Mouse (Mus musculus): ENCODE results near the gene Has1. TPM values are rescaled to one million over a fixed set of nuclear protein-coding genes. Genes with fewer than 3 reads are reported as not detected.

Gene Has1
- polyA plus RNA-seq, 1 experiment from 2014 or later: 0.34 TPM

DNA sequence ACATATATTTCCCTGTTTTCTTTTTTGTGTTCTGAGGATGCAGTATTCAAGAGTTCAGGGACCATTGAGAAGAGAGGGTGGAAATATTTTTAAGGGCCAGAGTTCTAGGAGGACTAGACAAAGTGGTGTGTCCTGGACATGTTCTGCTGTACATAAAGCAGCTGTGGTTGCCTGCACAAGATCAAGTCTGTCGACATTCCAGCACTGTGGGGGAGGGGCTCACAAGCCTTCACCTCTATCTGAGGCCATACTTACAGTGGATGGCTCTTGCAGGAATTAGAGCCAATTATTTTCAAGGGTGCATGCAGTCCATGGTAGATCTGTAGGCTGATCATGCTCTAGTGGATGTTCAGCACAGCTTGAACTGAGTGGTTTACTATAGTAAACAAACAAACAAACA is 20.1 kb downstream of the Has1 start:
- 2% methylated on average over 1 of the region's 1 CpGs for WGBS
- Histone ChIP-seq H3K4me1 (ENCODE audit: control insufficient read depth, insufficient read depth, low read length) (peaks cover 54% of the 10 kb centered on the region), H3K4me3 (ENCODE audit: low read length) (no peak overlapping the region), H3K9me3 (ENCODE audit: control insufficient read depth, low read length) (no peaks in the 10 kb centered on the region), H3K4me2 (ENCODE audit: low read depth, low read length) (no peak overlapping the region), H3K36me3 (ENCODE audit: control insufficient read depth, insufficient read depth, low read length) (no peaks in the 10 kb centered on the region), H3K27me3 (replicated peaks; ENCODE audit: control insufficient read depth, insufficient read depth, low read length) (no peaks in the 10 kb centered on the region), H3K9ac (ENCODE audit: low read depth, low read length) (no peak overlapping the region), H3K27ac (ENCODE audit: low read length) (no peak overlapping the region)
- no peak for ATAC-seq

DNA sequence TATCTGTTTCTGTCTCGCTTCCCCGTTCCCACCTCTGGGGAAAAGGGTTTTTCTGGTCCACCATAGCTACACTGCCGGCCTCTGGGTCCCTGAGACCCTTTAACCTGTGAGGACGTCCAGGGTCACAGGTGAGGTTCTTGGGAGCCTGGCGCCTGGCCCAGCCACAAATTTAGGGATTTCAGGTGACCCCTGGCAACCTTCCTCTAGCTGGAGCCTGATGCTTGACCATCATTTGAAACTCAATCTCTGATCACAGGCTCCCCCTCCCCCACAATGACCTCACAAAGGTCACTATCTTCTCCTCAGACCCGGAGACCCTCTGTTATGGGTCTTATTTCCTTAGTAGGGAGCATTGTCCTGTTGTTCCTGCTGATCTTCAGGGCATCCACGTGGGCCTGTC is 24.3 kb downstream of the Has1 start:
- 0 out of 2 replicates have a peak overlapping the region, but pooled peaks have one; percentile 83 for H3K9ac ChIP-seq (ENCODE audit: low read depth, low read length)
- 65% methylated on average over 7 of the region's 7 CpGs for WGBS
- no peak overlapping the region for H3K27ac ChIP-seq (ENCODE audit: low read length)
- H3K27me3 ChIP-seq (replicated peaks; ENCODE audit: control insufficient read depth, insufficient read depth, low read length): no peaks in the 10 kb centered on the region
- no peaks in the 10 kb centered on the region for H3K9me3 ChIP-seq (ENCODE audit: control insufficient read depth, low read length)
- H3K4me3 ChIP-seq (ENCODE audit: low read length): peak overlapping the region; percentile 73; the same call in 1 of the 2 replicates
- peaks cover 43% of the 10 kb centered on the region for H3K4me1 ChIP-seq (ENCODE audit: control insufficient read depth, insufficient read depth, low read length)
- no peaks in the 10 kb centered on the region for H3K36me3 ChIP-seq (ENCODE audit: control insufficient read depth, insufficient read depth, low read length)
- H3K4me2 ChIP-seq (ENCODE audit: low read depth, low read length): peak overlapping the region; percentile 79
- ATAC-seq: no peak

DNA sequence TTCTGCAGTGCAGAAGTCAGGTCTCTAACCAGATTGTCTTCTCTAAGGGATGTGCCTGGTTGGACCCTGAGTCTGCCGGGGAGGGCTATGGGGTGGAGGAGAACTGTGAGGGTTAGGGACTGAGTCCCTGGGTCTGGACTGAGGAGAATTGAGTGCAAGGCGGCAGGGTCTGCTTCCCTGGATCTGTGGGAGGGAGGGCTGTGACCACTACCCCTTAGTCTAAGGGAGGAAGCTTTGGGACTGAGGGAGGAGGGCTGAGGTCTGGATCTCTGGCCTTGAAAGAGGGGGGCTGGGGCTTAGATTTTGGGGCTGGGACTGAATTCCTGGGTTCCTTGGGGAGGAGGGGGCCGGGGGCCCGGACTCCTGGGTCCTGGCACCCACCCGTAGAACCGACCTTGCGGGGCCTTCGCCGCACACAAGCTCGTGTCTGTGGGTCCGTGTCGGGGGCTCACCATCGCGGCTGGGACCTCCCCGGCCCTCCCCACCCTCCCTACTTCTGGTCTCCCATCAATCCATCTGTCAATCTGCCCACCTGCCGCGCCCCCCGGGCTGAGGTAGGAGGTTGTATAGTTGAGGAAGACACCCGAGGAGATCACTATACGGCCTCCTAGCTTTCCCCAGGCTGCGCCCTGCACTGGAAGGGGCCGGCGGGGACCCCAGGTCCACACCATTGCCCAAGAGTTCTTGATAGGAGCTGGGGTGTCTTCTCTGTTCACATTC is 25.0 kb downstream of the Has1 start:
- Histone ChIP-seq H3K27ac (ENCODE audit: low read length) (peak overlapping the region; percentile 98), H3K4me1 (ENCODE audit: control insufficient read depth, insufficient read depth, low read length) (peaks cover 44% of the 10 kb centered on the region), H3K9ac (ENCODE audit: low read depth, low read length) (peak overlapping the region; percentile 83), H3K27me3 (replicated peaks; ENCODE audit: control insufficient read depth, insufficient read depth, low read length) (no peaks in the 10 kb centered on the region), H3K4me2 (ENCODE audit: low read depth, low read length) (peak overlapping the region; percentile 79), H3K9me3 (ENCODE audit: control insufficient read depth, low read length) (no peaks in the 10 kb centered on the region), H3K4me3 (ENCODE audit: low read length) (peak overlapping the region; percentile 73), H3K36me3 (ENCODE audit: control insufficient read depth, insufficient read depth, low read length) (no peaks in the 10 kb centered on the region)
- 47% methylated on average over 23 of the region's 23 CpGs for WGBS
- no peak for ATAC-seq

DNA sequence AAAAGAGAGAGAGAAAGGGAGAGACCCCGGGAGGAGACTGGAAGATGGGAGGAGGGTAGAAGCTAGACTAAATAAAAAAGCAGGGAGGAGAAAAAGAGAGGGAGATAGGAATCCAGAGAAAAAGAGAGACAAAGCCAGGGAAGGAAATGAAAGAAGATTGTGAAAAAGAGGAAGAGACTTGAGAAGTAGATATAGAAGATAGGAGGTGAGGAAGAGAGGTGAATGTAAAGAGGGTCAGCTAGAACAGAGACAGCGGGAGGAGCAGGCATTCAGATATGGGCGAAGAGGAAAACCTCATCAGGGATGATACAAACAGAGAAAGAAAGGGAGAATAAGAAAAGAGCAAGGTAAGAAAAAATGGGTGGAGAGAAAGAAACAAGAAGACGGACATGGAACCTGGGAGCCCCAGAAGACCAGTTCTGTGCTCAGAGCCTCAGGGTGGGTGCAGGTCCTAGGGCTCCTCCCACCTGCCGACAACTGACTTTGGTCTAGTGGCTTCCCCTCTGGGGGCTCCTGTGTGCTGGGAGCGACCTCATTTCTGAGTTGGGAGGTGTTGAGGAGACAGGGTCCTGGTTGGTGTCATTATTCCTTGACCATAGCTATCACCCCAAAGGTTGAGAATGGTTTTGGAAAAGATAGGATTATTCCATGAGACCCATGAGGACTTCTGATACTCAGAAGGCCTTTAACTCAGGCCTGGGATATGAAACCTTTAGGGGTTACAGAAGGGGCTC is 25.8 kb downstream of the Has1 start:
- no peak for ATAC-seq
- Histone ChIP-seq H3K9ac (ENCODE audit: low read depth, low read length) (peak overlapping the region; percentile 83), H3K36me3 (ENCODE audit: control insufficient read depth, insufficient read depth, low read length) (no peaks in the 10 kb centered on the region), H3K4me2 (ENCODE audit: low read depth, low read length) (peak overlapping the region; percentile 79), H3K4me1 (ENCODE audit: control insufficient read depth, insufficient read depth, low read length) (peaks cover 37% of the 10 kb centered on the region), H3K27me3 (replicated peaks; ENCODE audit: control insufficient read depth, insufficient read depth, low read length) (no peaks in the 10 kb centered on the region), H3K4me3 (ENCODE audit: low read length) (peak overlapping the region; percentile 73), H3K9me3 (ENCODE audit: control insufficient read depth, low read length) (no peaks in the 10 kb centered on the region), H3K27ac (ENCODE audit: low read length) (peak overlapping the region; percentile 98)
- WGBS: 10% methylated on average over 6 of the region's 6 CpGs

DNA sequence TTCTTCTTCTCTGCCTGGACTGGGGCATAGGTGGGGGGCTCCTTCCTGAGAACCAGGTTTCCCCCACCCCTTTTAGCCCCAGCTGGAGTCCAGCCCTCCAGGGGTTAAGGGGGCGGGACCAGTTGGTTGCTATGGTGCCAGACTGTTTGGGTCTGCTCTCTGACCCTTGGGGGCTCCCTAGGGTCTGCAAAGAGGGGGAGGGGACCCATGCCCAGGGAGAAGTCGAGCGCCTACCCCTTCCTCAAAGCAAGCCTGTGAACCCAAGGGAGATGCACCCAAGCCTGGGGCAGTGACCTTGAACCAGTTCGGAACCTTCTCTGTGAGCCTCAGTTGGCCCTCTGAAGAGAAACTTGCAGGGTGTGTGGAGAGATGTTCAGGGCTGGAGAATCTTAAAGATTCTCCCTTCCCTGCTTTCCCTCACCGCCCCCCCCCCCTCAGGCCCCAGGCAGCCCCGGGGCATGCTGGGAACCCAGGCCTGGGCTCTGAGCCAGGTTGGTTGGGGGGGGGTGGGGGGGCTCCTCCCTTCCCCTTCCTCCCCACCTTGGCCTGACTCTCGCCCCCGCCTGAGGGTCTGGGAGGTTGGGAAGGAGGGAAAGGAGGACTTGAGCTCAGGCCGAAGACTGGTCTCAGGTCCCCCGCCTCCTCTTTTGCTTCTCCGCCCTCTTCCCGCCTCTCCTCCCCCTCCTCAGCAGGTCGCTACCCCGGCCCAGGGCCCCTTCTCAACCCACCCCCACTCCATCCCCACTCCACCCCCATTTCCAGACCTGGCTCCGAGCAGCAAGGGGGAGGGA is 26.6 kb downstream of the Has1 start:
- H3K4me2 ChIP-seq (ENCODE audit: low read depth, low read length): peak overlapping the region; percentile 79
- no peaks in the 10 kb centered on the region for H3K9me3 ChIP-seq (ENCODE audit: control insufficient read depth, low read length)
- peak overlapping the region; percentile 73 for H3K4me3 ChIP-seq (ENCODE audit: low read length)
- no peaks in the 10 kb centered on the region for H3K36me3 ChIP-seq (ENCODE audit: control insufficient read depth, insufficient read depth, low read length)
- ATAC-seq: peak; percentile 50
- H3K9ac ChIP-seq (ENCODE audit: low read depth, low read length): peak overlapping the region; percentile 83
- H3K27ac ChIP-seq (ENCODE audit: low read length): peak overlapping the region; percentile 98
- no peaks in the 10 kb centered on the region for H3K27me3 ChIP-seq (replicated peaks; ENCODE audit: control insufficient read depth, insufficient read depth, low read length)
- WGBS: under 1% methylated on average over 9 of the region's 15 CpGs
- peaks cover 29% of the 10 kb centered on the region for H3K4me1 ChIP-seq (ENCODE audit: control insufficient read depth, insufficient read depth, low read length)

DNA sequence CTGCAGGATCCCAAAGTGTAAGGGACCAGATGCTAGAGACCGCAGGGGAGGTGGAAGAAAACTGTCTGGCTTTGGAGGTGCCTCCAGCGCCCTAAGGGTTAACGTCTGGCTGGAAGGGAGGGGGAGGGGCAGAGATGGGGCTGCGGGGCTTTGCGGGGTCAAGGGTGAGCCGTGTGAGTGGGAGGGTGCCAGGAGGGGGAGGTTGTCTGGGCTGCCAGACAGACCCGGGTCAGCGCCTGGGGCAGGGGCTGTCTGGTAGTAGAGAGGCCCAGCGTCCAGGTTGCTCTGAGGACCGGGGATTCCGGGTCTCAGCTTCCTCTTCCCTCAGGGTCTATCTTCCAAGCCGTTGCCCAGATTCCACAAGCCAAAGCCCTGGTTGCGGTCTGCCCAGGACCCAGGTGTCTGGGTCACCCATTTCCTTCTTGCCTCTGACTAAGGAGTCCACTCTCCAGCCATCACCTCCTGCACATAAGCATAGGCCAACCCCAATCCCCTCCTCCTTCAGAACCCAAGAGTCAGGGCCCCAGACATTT is 27.3 kb downstream of the Has1 start:
- H3K36me3 ChIP-seq (ENCODE audit: control insufficient read depth, insufficient read depth, low read length): no peaks in the 10 kb centered on the region
- H3K27ac ChIP-seq (ENCODE audit: low read length): peak overlapping the region; percentile 98
- peak; percentile 21 for ATAC-seq
- H3K4me1 ChIP-seq (ENCODE audit: control insufficient read depth, insufficient read depth, low read length): peaks cover 29% of the 10 kb centered on the region
- WGBS: under 1% methylated on average over 13 of the region's 13 CpGs
- no peaks in the 10 kb centered on the region for H3K9me3 ChIP-seq (ENCODE audit: control insufficient read depth, low read length)
- H3K4me3 ChIP-seq (ENCODE audit: low read length): peak overlapping the region; percentile 73
- H3K27me3 ChIP-seq (replicated peaks; ENCODE audit: control insufficient read depth, insufficient read depth, low read length): no peaks in the 10 kb centered on the region
- peak overlapping the region; percentile 79 for H3K4me2 ChIP-seq (ENCODE audit: low read depth, low read length)
- peak overlapping the region; percentile 83 for H3K9ac ChIP-seq (ENCODE audit: low read depth, low read length)

DNA sequence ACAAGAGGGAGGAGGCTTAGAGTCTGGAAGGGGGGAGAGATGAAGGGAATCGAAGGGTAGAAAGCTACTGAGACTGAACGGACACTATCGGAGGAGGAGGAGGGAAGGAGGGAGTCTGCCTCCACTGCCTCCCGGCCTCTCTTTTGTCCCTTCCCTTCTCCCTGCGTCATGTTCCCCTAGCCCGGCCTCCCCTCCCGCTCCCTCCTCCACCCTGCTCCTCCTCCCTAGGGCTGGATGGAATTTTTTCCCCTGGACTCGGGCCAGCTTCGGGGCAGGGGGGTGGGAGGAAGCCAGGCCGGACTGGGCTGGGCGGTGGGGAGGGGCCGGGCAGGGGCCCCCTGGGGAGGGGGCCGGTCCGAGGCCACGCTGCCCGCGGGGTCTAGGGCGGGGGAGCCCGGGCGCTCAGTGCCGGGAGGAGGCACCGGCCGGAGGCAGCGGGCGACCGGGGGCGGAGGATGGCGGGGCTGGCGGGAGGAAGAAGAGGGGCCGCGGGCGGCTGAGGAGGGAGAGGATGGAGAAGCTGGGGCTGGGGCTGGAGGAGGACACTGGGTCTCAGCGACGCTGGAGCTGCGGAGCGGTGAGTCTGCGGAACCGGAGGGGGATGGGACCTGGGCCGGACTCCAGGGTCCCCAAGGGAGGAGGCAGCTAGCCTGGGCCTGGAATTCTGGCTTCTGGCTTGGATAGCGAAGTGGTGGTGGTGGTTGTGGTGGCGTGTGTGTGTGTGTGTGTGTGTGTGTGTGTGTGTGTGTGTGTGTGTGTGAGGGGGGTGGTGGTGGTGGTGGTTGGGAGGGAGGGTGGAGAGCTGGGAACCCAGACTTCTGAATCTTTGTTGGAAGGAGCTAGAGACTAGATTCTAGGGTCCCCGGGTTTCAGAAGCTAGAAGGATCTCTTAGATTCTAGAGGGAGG is 28.0 kb downstream of the Has1 start, which contains the start of gene Spaca6:
Gene Spaca6 (plus strand): TSS at position 408 of the 907 bp plus-strand sequence.
- Histone ChIP-seq H3K36me3 (ENCODE audit: control insufficient read depth, insufficient read depth, low read length) (no peaks in the 10 kb centered on the region), H3K9me3 (ENCODE audit: control insufficient read depth, low read length) (no peaks in the 10 kb centered on the region), H3K4me3 (ENCODE audit: low read length) (peak within 1 kb of the TSS; percentile 73), H3K4me1 (ENCODE audit: control insufficient read depth, insufficient read depth, low read length) (peaks cover 29% of the 10 kb centered on the region), H3K27me3 (replicated peaks; ENCODE audit: control insufficient read depth, insufficient read depth, low read length) (no peaks in the 10 kb centered on the region), H3K4me2 (ENCODE audit: low read depth, low read length) (peak within 1 kb of the TSS; percentile 79), H3K27ac (ENCODE audit: low read length) (peak within 1 kb of the TSS; percentile 98), H3K9ac (ENCODE audit: low read depth, low read length) (peak within 1 kb of the TSS; percentile 83)
- under 1% methylated on average over 38 of the region's 42 CpGs for WGBS
- peak; percentile 88 for ATAC-seq

DNA sequence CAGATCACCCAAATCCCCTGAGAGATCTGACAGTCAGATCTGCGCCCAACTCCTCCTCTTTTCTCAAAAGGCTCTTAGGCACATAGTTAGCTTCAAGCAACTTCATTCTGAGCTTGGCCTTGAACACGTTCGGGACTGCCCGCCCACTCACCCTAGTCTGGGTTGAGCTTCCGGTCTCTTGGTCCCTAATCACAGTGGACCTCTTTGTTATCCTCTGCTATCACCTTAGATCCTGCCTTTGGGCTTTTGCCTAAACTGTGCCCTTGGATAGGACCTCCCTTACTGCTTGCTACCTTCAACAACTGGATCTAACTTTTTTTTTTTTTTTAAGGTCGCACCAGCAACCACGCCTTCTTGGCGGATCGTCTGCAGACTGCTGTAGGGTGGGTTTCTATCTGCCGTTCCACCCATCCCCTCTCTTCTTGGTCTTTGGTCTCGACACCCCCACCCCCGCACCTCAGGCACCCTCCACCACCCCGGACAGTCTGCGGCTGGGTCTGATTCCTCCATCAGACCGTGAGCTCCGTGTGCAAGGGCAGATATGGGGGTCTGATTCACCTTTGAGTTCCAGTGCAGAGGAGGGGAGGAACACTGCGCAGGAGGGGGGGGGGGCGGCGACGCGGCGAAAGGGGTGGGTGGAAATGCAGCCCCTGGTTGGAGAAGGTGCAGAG is 28.9 kb downstream of the Has1 start:
- Histone ChIP-seq H3K9me3 (ENCODE audit: control insufficient read depth, low read length) (no peaks in the 10 kb centered on the region), H3K27ac (ENCODE audit: low read length) (peak overlapping the region; percentile 90), H3K9ac (ENCODE audit: low read depth, low read length) (peak overlapping the region; percentile 83), H3K4me3 (ENCODE audit: low read length) (peak overlapping the region; percentile 73), H3K4me2 (ENCODE audit: low read depth, low read length) (peak overlapping the region; percentile 79), H3K36me3 (ENCODE audit: control insufficient read depth, insufficient read depth, low read length) (no peaks in the 10 kb centered on the region), H3K27me3 (replicated peaks; ENCODE audit: control insufficient read depth, insufficient read depth, low read length) (no peaks in the 10 kb centered on the region), H3K4me1 (ENCODE audit: control insufficient read depth, insufficient read depth, low read length) (peaks cover 20% of the 10 kb centered on the region)
- WGBS: 3% methylated on average over 20 of the region's 22 CpGs
- peak; percentile 43 for ATAC-seq
